Mouse (Mus musculus): Measurements from ENCODE around the gene Dnajc3. TPM values are rescaled to one million over a fixed set of nuclear protein-coding genes. Genes with fewer than 3 reads are reported as not detected.

The Dnajc3 gene
- polyA plus RNA-seq, 1 experiment from 2014 or later = 70.8 TPM

DNA sequence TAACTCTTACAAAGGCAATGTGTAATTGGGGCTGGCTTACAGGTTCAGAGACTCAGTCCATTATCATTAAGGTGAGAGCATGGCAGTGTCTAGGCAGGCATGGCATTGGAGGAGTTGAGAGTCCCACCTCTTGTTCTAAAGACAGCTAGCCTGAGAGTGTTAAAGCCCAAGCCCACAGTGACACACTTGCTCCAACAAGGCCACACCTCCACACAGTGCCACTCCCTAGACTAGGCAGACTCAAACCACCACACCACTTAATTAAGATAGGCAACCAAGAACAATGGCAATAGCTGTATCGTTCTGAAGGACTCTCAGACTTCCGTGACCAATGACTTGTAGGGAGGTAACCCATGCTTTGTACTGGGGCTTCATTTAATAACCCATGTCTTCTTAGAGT is 7.0 kb upstream of the Dnajc3 start:
- DNase-seq (ENCODE audit: low spot score) = no peak

DNA sequence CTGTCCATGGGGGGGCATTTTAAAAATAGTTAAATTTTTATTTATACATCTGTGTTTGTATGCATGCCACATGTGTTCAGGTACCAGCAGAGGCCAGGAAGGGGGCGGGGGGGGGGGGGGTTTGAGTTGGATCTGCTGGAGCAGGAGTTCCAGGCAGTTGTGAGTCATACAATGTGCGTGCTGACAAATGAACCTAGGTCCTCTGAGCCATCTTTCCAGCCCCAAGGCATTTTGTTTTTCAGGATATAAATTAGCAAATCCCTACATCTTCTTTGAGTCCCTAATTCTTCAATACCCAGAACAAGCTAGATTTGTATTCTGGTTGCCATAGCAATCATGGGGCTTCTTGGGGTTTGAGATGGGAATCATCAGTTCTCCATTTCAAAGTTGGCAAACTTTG is 6.6 kb upstream of the Dnajc3 start:
- DNase-seq (ENCODE audit: low spot score) = no peak

DNA sequence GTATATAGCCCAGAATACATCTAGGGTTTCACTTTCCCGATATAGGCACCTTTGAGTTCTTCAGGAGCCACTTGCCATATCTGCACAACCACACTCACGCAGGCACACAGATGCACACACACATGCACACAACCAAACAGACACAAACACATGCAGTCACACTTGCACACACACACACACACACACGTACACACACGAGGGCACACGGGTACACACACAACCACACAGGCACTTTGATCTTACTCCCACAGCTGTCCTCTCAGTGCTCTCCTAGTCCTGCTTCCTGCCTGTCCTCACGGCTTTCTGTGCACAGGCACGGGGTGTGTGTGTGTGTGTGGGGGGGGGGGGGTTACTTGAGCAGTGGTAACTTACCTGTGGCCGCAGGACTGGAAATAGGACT is 4.8 kb upstream of the Dnajc3 start:
- peak; percentile 72 for DNase-seq (ENCODE audit: low spot score)

DNA sequence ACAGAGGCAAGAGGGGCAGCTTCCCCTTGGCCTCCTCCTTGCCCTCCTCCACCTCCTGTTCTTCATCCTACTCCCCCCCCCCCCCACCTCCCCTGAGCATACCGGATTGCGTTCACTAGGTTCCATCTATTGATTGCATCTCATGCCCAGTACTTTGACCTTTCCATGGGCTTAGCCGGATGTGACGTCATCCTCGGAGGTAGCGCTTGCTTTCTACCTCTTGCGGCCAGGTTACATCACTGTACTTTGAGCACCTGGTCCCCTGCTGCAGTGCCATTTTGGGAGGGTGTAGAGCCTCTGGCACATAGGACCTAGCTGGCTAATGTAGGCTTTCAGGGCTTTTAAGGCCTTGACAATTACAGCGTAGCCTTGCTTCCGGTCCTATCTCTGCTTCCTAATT is 3.1 kb upstream of the Dnajc3 start:
- DNase-seq (ENCODE audit: low spot score) = no peak

DNA sequence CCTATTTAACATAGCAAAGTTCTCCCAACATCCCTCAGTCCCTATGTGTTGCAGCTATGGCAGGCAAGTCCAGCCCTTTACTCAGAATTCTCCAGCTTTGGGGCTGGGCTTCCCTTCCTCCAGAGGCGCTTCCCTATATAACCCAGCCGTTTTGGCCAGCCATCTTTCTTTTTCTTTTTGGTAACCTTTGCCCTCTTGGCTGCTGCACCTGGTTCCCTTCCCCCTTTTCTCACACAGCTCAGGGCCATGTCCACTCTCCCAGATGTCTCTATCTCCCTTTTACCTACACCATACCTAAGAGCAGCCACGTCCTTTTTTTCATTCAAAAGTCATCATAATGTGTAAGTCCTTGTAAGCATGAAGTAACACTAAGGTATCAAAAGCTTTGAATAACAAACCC is 1.5 kb upstream of the Dnajc3 start:
- no peak for DNase-seq (ENCODE audit: low spot score)

DNA sequence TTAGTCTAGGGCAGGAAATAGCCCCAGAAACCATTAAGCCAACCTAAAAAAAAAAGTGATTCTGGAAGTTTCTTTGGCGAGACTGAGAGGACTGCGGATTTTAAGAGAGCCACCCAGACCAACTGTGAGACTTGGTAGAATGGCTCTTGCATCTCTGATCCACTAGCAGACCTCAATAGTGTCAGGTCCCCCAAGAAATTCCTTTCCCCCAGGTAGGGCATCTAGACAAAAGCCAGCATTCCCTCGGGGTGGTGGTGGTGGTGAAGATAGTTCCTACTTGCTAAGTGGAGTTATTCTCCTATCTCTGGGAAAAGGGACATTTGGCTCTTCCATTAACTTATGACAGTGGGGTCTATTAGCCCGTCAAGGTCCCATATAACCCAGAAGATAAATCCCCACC is 824 bp upstream of the Dnajc3 start:
- DNase-seq (ENCODE audit: low spot score) = no peak

DNA sequence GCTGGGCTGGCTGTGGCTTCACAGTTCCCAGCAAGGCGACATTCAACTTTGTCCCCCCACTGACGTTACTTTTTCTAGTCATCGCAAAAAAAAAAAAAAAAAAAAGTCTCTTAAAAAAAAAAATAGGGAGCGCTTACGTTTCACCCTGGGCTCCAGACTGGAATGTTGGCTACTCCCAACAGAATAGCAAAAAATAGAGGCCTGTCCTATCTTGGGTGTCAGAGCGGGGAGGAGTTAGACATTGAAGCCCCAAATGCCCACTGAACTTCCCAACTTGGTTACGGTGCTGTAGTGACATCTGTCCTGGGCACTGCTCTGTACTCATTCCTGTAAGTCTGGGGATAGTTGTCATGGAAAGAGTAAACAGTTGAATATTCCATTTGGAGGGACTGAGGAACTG is 775 bp downstream of the Dnajc3 start:
- peak; percentile 20 for DNase-seq (ENCODE audit: low spot score)

DNA sequence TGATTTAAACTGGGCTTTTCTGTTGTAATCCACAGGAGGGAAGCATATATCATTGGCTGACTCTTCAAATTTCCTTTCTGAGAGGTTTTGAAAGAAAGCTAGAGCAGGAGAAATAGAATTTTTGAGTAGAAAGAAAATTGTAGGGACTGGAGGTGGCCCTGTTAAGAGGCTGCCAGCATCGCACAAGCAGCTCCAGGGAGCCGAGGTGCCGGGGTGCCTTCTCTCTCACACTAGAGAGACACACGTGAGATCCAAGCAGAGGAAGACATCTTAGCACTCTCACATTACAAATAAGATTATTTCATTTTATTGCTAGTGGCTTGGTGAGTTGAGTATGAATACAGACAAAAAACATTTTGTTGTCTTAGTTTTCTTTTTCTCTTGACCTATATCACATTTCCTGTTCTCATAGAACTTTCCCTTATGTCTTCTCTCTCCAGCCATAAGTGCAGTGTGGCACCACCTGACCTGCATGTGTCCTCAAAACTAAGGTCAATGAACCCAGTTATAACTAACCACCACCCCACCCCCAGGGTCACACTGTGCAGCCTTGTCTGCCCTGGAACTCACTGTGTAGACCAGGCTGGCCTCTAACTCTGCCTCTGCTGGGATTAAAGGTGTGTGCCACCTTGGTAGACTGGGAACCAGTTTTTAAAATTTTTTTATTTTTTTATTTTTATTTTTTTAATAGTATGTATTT is 3.2 kb downstream of the Dnajc3 start:
- DNase-seq (ENCODE audit: low spot score) = peak; percentile 38

DNA sequence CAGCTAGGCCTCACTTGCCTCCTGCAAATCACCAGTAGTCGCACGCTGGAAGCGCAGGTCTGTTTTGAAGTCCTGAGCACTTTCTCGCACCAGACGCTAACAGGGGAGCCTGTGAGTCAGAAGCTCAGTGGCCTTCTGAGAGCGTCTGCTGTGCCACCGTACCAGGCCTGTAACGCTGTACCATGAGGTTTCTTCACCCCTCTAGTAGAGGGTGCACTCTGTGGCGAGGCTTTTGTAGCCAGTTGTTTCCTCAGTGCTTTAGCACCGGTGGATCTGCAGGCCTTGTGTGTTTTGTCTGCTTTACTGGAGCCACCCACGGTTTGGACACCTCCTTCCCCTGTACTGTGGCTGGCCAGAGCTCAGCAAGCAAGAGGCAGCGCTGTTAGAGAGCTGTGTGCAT is 4.3 kb downstream of the Dnajc3 start:
- DNase-seq (ENCODE audit: low spot score) = peak; percentile 33

DNA sequence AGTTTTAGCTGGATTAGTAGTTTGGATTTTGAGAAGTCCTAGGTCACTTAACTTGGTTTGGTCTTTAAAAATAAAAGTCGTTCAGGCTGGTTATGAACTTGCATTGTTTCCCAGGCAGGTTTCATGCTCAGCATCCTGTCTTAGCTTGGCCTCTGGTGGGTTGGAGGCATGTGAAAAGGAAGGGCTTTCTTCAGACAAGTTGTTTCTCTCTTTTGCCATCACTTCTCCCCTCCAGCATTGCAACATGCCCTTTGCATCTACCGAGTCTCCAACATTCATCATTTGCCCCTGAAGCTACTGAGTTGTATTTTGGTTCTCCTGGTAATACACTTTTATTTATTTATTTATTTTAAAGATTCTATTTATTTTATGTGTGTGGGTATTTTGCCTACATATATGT is 6.9 kb downstream of the Dnajc3 start:
- no peak for DNase-seq (ENCODE audit: low spot score)

DNA sequence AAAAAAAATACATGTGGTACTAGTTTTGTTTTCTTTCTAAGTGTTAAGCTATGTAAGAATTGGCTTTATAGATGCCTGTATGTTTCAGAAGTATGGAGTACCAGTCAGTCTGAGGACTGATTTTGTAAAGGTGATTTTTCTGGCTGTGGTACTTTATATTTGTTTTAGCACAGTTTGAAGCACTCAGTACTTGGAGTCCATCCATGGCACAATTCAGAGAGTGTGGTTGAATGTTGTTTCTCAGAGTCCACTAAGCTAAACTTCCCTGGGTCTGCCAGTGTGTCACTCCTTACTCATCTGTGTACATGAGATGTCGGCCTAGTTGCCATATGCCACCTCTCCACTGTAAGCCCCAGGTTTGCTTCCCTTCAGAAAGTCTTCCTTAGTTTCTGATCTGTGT is 11.1 kb downstream of the Dnajc3 start:
- DNase-seq (ENCODE audit: low spot score) = no peak

DNA sequence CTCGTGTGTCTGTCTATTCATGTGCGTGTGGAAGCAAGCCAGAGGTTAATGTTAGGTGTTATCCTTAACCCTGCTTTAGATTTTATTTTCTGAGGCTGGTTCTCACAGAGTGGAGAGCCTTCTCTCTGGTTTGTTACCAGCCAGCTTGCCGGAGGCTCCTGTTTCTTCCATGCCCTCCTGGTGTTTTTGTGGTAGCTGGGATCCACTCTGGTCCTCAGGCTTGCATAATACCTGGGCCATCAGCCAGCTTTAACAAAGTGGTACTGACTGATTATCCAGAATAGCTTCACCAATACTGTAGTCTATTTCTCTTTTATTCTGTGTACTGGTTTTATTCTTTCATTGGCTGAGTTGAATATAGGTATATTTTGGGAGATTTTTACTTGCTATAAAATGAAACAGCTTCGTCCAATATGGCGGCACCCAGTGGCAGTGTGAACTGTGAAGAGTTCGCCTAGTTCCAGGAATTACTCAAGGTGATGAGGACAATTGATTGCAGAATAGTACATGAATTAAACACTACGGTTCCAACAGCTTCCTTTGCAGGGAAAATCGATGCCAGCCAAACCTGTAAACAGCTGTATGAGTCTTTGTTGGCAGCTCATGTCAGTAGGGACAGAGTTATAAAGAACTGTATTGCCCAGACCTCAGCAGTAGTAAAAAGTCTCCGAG is 14.3 kb downstream of the Dnajc3 start:
- no peak for DNase-seq (ENCODE audit: low spot score)

DNA sequence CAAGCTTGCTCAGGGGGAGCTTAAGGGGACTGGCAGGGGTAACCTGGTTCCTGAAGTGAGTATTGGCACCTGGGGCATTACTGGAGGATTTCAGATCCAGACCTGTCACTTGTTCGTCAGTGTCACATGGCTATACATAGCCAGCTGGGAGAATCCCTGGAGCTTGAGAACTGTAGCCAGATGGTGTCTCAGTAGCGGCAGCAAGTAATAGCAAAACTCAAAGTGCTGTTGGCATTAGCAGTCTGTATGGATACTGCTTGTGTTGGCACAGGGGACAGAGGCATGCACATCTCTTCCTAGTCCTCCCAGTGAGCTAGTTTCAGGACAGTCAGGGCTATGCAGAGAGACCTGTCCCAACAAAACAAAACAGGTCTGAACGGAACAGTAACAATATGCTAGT is 20.2 kb downstream of the Dnajc3 start:
- no peak for DNase-seq (ENCODE audit: low spot score)

DNA sequence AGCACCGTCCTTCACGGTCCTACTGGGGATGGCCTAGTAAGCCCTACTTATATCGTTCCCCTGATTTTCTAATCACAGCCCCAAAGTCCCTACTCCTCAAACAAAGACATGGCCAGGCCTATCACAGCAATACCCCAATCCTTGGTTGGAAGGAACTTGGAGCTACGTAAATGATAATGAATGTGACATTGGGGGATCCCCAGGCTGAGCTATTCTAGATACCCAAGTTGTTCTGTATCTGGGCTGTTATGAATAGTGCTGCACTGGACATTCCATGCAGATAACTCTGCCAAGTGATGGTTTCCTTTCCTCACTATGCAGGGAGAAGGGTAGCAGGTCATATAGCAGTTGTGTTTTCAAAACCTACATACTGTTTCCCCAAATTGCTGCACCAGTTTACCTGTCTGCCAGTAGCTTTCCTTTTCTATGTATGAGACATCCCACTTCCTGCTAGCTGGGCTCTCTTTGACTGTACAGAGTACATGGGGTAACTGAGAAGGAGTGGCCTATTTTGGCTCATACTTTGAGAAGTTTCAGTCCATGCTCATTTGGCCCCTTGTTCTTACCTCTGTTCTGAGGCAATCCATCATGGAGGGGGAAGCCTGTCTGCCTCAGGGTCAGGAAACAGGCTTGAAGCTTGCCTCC is 27.7 kb downstream of the Dnajc3 start:
- no peak for DNase-seq (ENCODE audit: low spot score)

DNA sequence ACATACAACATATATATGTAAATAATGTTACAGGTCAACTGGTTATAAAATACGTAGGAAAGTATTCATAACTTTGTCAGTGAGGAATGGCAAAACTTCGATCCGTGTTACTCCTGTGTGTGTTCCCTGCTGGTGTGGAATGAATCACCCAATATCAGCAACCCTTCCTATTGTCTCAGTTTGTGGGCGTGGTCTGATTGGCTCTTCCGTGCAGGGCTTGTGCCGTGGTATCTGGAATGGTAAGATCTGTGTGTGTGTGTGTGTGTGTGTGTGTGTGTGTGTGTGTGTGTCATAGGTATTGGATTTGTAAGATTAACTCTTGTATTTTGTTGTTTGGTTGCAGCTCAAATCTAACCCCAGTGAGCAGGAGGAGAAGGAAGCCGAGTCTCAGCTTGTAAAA is 29.9 kb downstream of the Dnajc3 start:
- DNase-seq (ENCODE audit: low spot score) = no peak

DNA sequence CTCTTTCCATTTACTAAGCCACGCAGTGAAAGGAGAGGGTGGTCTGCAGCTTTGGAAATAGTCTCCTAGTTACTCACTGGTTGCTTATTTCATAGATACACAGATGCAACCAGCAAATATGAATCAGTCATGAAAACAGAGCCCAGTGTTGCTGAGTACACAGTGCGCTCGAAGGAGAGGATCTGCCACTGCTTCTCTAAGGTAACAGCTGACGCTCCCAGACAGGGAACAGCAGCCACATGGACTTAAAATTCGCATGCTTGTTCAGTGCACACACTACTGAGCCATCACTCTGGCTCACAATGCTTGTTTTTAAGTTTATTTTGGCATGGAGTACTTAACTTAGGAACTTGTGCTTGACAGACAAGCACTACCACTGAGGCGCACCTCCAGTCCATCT is 34.5 kb downstream of the Dnajc3 start:
- DNase-seq (ENCODE audit: low spot score) = no peak

DNA sequence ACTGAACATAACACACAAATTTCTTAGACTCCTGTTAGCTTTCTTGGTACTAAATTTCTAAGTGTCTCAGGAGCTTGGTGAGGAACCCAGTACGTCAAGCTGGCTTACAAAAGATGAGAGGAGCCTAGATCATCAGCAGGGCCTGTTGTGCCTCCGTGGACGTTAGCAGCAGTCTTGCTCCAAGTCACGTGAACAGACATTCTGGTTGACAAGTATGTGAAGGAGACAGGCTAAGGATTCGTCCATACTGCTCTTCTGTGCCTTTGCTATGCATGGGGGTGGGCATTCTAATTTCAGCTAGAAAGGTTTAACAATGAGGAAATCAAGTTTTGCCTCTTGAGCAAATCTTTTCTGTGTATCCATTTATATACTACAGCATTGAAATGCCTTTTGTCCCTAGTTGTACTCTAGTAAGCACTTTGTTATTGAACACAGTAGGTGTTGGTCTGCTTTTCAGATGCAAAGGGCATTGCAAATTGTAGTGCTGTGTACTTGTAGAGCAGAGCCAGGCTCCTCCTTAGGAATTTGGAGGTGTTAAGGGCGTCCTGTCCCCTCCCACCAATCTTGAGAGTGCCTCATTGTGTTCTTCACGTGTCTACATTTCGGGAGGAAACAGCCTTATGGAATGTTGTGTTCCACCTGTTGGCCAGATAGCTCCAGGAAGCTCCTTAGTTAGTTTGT is 39.5 kb downstream of the Dnajc3 start:
- DNase-seq (ENCODE audit: low spot score) = no peak

DNA sequence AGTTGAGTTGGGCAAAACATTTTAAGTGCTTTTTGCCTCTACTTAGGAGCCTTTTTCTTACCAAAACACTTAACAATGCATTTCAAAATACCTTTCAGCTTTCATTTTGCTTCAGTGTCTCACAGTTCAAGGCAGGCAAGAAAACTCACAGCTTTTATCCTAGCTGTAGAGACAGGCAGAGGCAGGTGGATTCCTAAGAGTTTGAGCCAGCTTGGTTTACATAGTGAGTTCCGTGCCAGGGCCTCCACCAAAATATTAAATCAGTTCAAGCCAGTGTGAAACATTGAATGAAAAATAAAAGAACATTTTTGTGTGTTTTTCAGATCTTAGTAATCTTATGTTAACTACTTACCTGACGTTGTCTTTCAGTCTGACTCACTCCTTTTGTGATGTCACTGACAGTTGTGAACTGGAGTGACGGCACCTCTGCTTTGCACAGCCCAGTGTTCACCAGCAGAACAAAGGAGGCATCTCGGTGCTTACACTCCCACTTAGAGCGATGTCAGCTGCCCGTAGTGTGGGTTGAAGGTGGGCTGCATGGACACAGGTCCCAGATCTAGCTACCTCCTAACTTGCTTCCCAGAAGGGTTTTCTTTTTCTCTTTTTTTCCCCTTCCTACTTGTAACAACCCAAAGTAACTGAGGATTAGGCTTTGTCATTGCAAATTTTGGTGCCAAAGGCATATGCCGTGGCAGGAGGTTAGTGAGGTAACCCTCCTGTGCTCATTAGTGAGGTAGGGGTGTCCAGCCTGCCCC is 42.0 kb downstream of the Dnajc3 start:
- DNase-seq (ENCODE audit: low spot score) = no peak

DNA sequence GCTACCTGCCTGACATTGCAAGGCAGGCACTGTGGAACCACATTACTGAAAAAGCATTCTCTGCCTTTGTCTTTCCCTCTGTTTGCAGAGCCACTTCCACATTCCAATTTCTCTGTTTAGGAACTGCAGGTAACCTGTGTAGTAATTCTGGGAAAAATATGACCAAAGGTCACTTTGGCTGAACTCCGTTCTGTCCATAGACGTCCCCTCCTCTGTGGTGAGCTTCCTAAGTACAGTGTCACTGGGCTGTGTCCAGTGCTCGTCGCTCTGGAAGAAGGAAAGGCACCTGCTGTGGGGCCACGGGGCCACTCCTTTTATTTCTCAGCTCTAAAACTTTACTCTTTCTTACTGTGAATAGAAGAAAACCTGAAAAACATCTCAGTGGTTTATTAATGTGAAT is 42.6 kb downstream of the Dnajc3 start:
- DNase-seq (ENCODE audit: low spot score) = no peak

DNA sequence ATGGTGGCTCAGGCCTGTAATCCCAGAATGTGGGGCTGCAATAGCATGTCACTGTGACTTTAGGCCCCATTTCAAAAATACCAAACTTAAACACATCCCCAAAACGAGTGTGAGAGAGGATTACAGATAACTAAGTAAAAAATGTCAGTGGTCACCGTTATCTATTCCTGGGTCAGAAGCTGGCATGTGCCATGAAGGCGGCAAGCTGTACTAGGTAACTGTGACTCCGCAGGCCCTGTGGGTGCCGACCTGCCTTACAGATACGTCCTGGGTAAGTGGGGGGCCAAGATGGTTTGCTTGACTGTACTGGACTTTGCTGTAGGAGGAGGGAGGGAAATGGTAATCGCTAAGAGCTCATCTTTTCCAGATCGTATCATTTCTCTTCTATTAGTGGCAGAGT is 43.1 kb downstream of the Dnajc3 start:
- DNase-seq (ENCODE audit: low spot score) = no peak

DNA sequence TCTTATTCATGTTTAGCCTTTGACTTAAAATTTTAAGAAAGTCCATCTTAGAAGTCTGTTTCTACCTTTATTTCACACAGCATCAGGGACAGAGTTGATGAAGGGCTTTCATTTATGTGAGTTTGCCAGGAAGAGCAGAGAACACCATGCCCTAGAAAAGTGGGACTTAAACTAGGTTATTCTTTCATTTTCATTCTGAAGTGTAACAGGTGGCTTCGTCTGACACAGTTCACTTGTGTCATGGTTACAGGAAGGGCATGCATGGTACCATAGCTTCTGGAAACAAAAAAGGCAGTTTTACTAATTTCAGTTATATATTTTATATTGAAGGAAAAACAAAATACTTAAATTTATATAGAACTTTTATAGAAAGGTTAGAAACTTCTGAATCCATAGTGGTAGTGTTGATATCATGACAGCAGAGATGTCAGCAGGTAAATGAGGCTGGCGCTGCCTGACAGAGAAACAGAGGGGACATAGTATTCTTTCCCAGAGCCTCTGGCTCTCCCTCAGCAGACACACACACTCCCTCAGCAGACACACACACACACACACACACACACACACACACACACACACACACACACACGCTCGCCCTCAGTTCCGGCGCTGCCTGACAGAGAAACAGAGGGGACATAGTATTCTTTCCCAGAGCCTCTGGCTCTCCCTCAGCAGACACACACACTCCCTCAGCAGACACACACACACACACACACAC is 44.1 kb downstream of the Dnajc3 start:
- DNase-seq (ENCODE audit: low spot score) = peak; percentile 76
